Mouse (Mus musculus) heart, postnatal 0 days (tissue): ENCODE data around the gene Tprn. TPM values are rescaled to one million over a fixed set of nuclear protein-coding genes. Genes with fewer than 3 reads are reported as not detected.

Experiments
- ATAC-seq: fragments of 200-750 bp; cut with Nextera tagmentation; 2 replicates; pipeline ENCODE4 v1.8.0; 2017; ENCODE audit warnings: low read depth, moderate number of reproducible peaks, moderate library complexity; ENCODE audit not compliant: insufficient read depth
- DNase-seq: peaks from one replicate; pipeline ENCODE4 v3.0.0-alpha.2; 2016; ENCODE audit warnings: low spot score
- H3K27ac ChIP-seq: fragments of 300-500 bp; sonication (generic); 2 replicates; pipeline ENCODE4 v1.5.1; 2014; ENCODE audit warnings: low read depth, mild to moderate bottlenecking
- H3K27me3 ChIP-seq: fragments of 300-500 bp; sonication (generic); 2 replicates; pipeline ENCODE4 v1.6.1; 2014; ENCODE audit warnings: low read length, mixed read lengths; ENCODE audit not compliant: control insufficient read depth, insufficient read depth
- H3K36me3 ChIP-seq: fragments of 300-500 bp; sonication (generic); replicated peaks from 2 replicates; pipeline ENCODE4 v1.6.1; 2014; ENCODE audit warnings: low read length, mixed read lengths; ENCODE audit not compliant: control insufficient read depth, insufficient read depth
- H3K4me1 ChIP-seq: fragments of 300-500 bp; sonication (generic); 2 replicates; pipeline ENCODE4 v1.6.1; 2014; ENCODE audit warnings: antibody characterized with exemption; ENCODE audit not compliant: control insufficient read depth, insufficient read depth
- H3K4me2 ChIP-seq: fragments of 300-500 bp; sonication (generic); 2 replicates; pipeline ENCODE4 v1.6.1; 2014; ENCODE audit warnings: low read depth, mild to moderate bottlenecking, low read length, moderate library complexity
- H3K4me3 ChIP-seq: fragments of 300-500 bp; sonication (generic); 2 replicates; pipeline ENCODE4 v1.5.1; 2014; ENCODE audit warnings: low read depth, low read length
- H3K9ac ChIP-seq: fragments of 300-500 bp; sonication (generic); replicated peaks from 2 replicates; pipeline ENCODE4 v1.6.1; 2014; ENCODE audit warnings: low read depth, low read length, mixed read lengths
- H3K9me3 ChIP-seq: fragments of 300-500 bp; sonication (generic); replicated peaks from 2 replicates; pipeline ENCODE4 v1.6.1; 2016; ENCODE audit warnings: low read length; ENCODE audit not compliant: control insufficient read depth
- CTCF ChIP-seq: IDR thresholded peaks from 2 replicates; pipeline ENCODE4 v1.5.1; 2016; ENCODE audit warnings: antibody characterized with exemption, control low read depth, low read depth
- EP300 ChIP-seq: IDR thresholded peaks from 2 replicates; pipeline ENCODE4 v1.6.1; 2016; ENCODE audit warnings: antibody characterized with exemption, low read depth
- WGBS: fragments of 180-500 bp; shearing (Covaris S2); extraction: QIAGEN DNeasy Blood & Tissue Kit; methylation state at CpG from one replicate; pipeline ENCODE4 v1.1.7; 2014; 5-methylcytosine and 5-hydroxymethylcytosine counted together
- polyA plus RNA-seq: library from polyadenylated mRNA; unstranded; fragments of >200 nt; fragmentation: Nextera tagmentation; extraction: Ambion mirVana; gene quantifications from 2 replicates; pipeline ENCODE4 v1.2.1, GENCODE M21; 2015
- total RNA-seq: library from RNA; depleted of rRNA; stranded (reverse); fragments of >200 nt; gene quantifications from 2 replicates; pipeline ENCODE4 v1.2.3, GENCODE M21; 2014; ENCODE audit warnings: low replicate concordance

Gene Tprn
- total and polyA plus RNA-seq, 2 experiments from 2014 or later: 3.7 to 5.2 TPM

- TF ChIP-seq CTCF (no peak), EP300 (no peak)
- WGBS: 61% methylated on average over 7 of the region's 7 CpGs
- ATAC-seq: no peak
- Histone ChIP-seq H3K27ac (no peak overlapping the region), H3K4me2 (no peak overlapping the region), H3K27me3 (peaks cover 29% of the 10 kb centered on the region), H3K9me3 (no peaks in the 10 kb centered on the region), H3K9ac (no peak overlapping the region), H3K4me1 (no peaks in the 10 kb centered on the region), H3K36me3 (no peaks in the 10 kb centered on the region), H3K4me3 (no peak overlapping the region)
- no peak for DNase-seq
Observed at GRCm38 (mm10) chr2:25303931-25304656, 41.7 kb downstream of the Tprn start.

- peak overlapping the region; percentile 40 for H3K4me3 ChIP-seq
- WGBS: 2% methylated on average over 45 of the region's 45 CpGs
- TF ChIP-seq EP300 (no peak), CTCF (no peak)
- DNase-seq (no peak), ATAC-seq (0 out of 2 replicates have a peak, but pooled peaks have one; percentile 17)
- H3K4me2 ChIP-seq: peak overlapping the region; percentile 60
- H3K9ac ChIP-seq: no peak overlapping the region
- no peaks in the 10 kb centered on the region for H3K4me1 ChIP-seq
- H3K36me3 ChIP-seq: no peaks in the 10 kb centered on the region
- H3K9me3 ChIP-seq: no peaks in the 10 kb centered on the region
- no peak overlapping the region for H3K27ac ChIP-seq
- H3K27me3 ChIP-seq: peaks cover 31% of the 10 kb centered on the region
Observed at GRCm38 (mm10) chr2:25304657-25305541, 42.5 kb downstream of the Tprn start.

- H3K36me3 ChIP-seq: no peaks in the 10 kb centered on the region
- no peaks in the 10 kb centered on the region for H3K4me1 ChIP-seq
- H3K4me3 ChIP-seq: no peak overlapping the region
- peaks cover 38% of the 10 kb centered on the region for H3K27me3 ChIP-seq
- peak overlapping the region; percentile 60; the same call in 1 of the 2 replicates for H3K4me2 ChIP-seq
- no peak overlapping the region for H3K9ac ChIP-seq
- 41% methylated on average over 14 of the region's 14 CpGs for WGBS
- ATAC-seq (no peak), DNase-seq (no peak)
- H3K27ac ChIP-seq: no peak overlapping the region
- no peaks in the 10 kb centered on the region for H3K9me3 ChIP-seq
- no peak for TF ChIP-seq CTCF
- no peak for TF ChIP-seq EP300
Observed at GRCm38 (mm10) chr2:25305587-25306359, 43.4 kb downstream of the Tprn start.

GRCm38 (mm10) chr2:25310180-25310579, 47.8 kb downstream of the Tprn start:
- ATAC-seq: no peak

GRCm38 (mm10) chr2:25310969-25311368, 48.6 kb downstream of the Tprn start:
- no peak overlapping the region for H3K4me2 ChIP-seq
- no peak overlapping the region for H3K4me3 ChIP-seq
- WGBS: 3% methylated on average over 22 of the region's 22 CpGs
- no peaks in the 10 kb centered on the region for H3K9me3 ChIP-seq
- no peaks in the 10 kb centered on the region for H3K4me1 ChIP-seq
- TF ChIP-seq CTCF (no peak), EP300 (no peak)
- DNase-seq: no peak
- no peaks in the 10 kb centered on the region for H3K36me3 ChIP-seq
- ATAC-seq: no peak
- H3K27me3 ChIP-seq: peaks cover 50% of the 10 kb centered on the region
- no peak overlapping the region for H3K27ac ChIP-seq
- no peak overlapping the region for H3K9ac ChIP-seq

More at GRCm38 (mm10) chr2:25310180-25310579, 47.8 kb downstream of the Tprn start:
- no peaks in the 10 kb centered on the region for H3K4me1 ChIP-seq
- DNase-seq: no peak
- no peak overlapping the region for H3K27ac ChIP-seq
- H3K4me2 ChIP-seq: no peak overlapping the region
- no peaks in the 10 kb centered on the region for H3K36me3 ChIP-seq
- no peak overlapping the region for H3K4me3 ChIP-seq
- peaks cover 56% of the 10 kb centered on the region for H3K27me3 ChIP-seq
- 42% methylated on average over 10 of the region's 10 CpGs for WGBS
- no peaks in the 10 kb centered on the region for H3K9me3 ChIP-seq
- no peak overlapping the region for H3K9ac ChIP-seq
- no peak for TF ChIP-seq CTCF
- TF ChIP-seq EP300: no peak
